Comparison of ENCODE assay signal across 22 mouse cellular contexts in the genomic region with DNA sequence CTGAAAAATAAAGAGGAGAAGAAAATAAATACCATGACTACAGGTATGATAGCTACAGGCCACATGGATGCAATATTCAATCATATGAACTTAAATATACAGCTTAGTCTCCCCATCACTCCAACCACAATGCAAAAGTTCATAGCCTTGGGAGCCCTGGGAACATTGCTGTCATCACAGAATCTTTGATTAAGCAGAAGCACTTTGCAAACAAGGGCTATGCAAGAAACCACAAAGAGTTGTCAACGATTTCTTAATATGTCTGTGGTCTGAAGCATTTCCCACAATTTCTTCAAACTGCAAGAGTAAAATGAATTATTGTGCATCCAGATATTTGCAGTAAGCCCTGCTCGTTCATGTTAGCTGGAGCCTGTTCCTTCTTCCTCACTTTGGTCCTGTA. TPM values are rescaled to one million over a fixed set of nuclear protein-coding genes. Genes with fewer than 3 reads are reported as not detected.
"Had no signal": no experiment of that assay in that cellular context is flagged by ENCODE, and none has a peak within 500 bp of the region (broad histone marks: within the 10 kb centered on the region; RNA-seq: fewer than 3 reads in every experiment).

No protein-coding gene starts in this region.

- H3K4me1 ChIP-seq: midbrain, embryonic 12.5 days had no signal

- H3K27ac ChIP-seq: kidney, embryonic 15.5 days; left cerebral cortex, adult 2 months; limb, embryonic 10.5 days; liver, embryonic 15.5 days; midbrain, embryonic 12.5 days; neural tube, embryonic 15.5 days; stomach, postnatal 0 days had no signal

- ATAC-seq: intestine, embryonic 16.5 days; lung, postnatal 0 days had no signal

- H3K4me2 ChIP-seq: kidney, embryonic 15.5 days; liver, embryonic 11.5 days; liver, embryonic 15.5 days; midbrain, embryonic 12.5 days; neural tube, embryonic 15.5 days had no signal

- DNase-seq: kidney, postnatal 14 days; lung, adult 2 months; lung, postnatal 36 days; right cerebral cortex, postnatal 4 days; thymus, postnatal 36 days had no signal

- H3K36me3 ChIP-seq: kidney, embryonic 15.5 days; limb, embryonic 10.5 days; liver, embryonic 15.5 days; midbrain, embryonic 12.5 days; neural tube, embryonic 15.5 days had no signal

- H3K4me3 ChIP-seq: kidney, embryonic 15.5 days; left cerebral cortex, adult 2 months; limb, embryonic 10.5 days; liver, embryonic 15.5 days; midbrain, embryonic 12.5 days; neural tube, embryonic 15.5 days had no signal

- H3K9me3 ChIP-seq: kidney, embryonic 15.5 days; limb, embryonic 10.5 days; liver, embryonic 15.5 days; megakaryocyte, embryonic 14.5 days; midbrain, embryonic 12.5 days; neural tube, embryonic 15.5 days had no signal

- H3K9ac ChIP-seq: kidney, embryonic 15.5 days; liver, embryonic 15.5 days; midbrain, embryonic 12.5 days; neural tube, embryonic 15.5 days had no signal

- H3K27me3 ChIP-seq: megakaryocyte, embryonic 14.5 days had no signal

RNA-seq across cellular contexts. Expression of gene Gimap7, which starts 18.6 kb away (rescaled TPM):
- total RNA-seq: layer of hippocampus, postnatal 25 days; left cerebral cortex, adult 2 months; left cerebral cortex, postnatal 14 days; midbrain, postnatal 0 days had no signal
- polyA plus RNA-seq: kidney, embryonic 15.5 days; limb, embryonic 10.5 days; limb, embryonic 14.5 days; liver, embryonic 11.5 days; midbrain, embryonic 12.5 days; midbrain, postnatal 0 days; neural tube, embryonic 11.5 days; neural tube, embryonic 15.5 days; stomach, postnatal 0 days had no signal

RNA-seq across cellular contexts. Expression of gene Gm28053, which starts 18.6 kb away (rescaled TPM):
- total RNA-seq: midbrain, postnatal 0 days had no signal
- polyA plus RNA-seq: kidney, adult 2 months; liver, embryonic 15.5 days; midbrain, embryonic 12.5 days; midbrain, postnatal 0 days; neural tube, embryonic 11.5 days; neural tube, embryonic 15.5 days had no signal
